Mouse (Mus musculus) midbrain, embryonic 15.5 days (tissue): ENCODE data around the gene Erg. TPM values are rescaled to one million over a fixed set of nuclear protein-coding genes. Genes with fewer than 3 reads are reported as not detected.
A peak's percentile ranks its signal among the peaks of the same experiment; 100 is the strongest.

ENCODE experiments used
- ATAC-seq: fragments of 200-750 bp; cut with Nextera tagmentation; replicated peaks from 2 replicates; pipeline ENCODE4 v1.8.0; 2017; ENCODE audit warnings: moderate TSS enrichment
- H3K27ac ChIP-seq: fragments of 300-500 bp; sonication (generic); 2 replicates; pipeline ENCODE4 v1.5.1; 2015; ENCODE audit warnings: mild to moderate bottlenecking, inconsistent platforms
- H3K27me3 ChIP-seq: fragments of 300-500 bp; sonication (generic); replicated peaks from 2 replicates; pipeline ENCODE4 v1.6.1; 2015; ENCODE audit warnings: inconsistent platforms
- H3K36me3 ChIP-seq: fragments of 300-500 bp; sonication (generic); replicated peaks from 2 replicates; pipeline ENCODE4 v1.6.1; 2015; ENCODE audit warnings: inconsistent platforms
- H3K4me1 ChIP-seq: fragments of 300-500 bp; sonication (generic); 2 replicates; pipeline ENCODE4 v1.6.1; 2015; ENCODE audit warnings: inconsistent platforms
- H3K4me2 ChIP-seq: fragments of 300-500 bp; sonication (generic); 2 replicates; pipeline ENCODE4 v1.6.1; 2015; ENCODE audit warnings: inconsistent platforms, mild to moderate bottlenecking, moderate library complexity
- H3K4me3 ChIP-seq: fragments of 300-500 bp; sonication (generic); 2 replicates; pipeline ENCODE4 v1.5.1; 2015; ENCODE audit warnings: mild to moderate bottlenecking, inconsistent platforms
- H3K9ac ChIP-seq: fragments of 300-500 bp; sonication (generic); 2 replicates; pipeline ENCODE4 v1.6.1; 2015; ENCODE audit warnings: mild to moderate bottlenecking, inconsistent platforms
- H3K9me3 ChIP-seq: fragments of 300-500 bp; sonication (generic); 2 replicates; pipeline ENCODE4 v1.6.1; 2016; ENCODE audit warnings: inconsistent platforms
- WGBS: fragments of 180-500 bp; shearing (Covaris S2); methylation state at CpG from one replicate; pipeline ENCODE4 v1.1.7; 2015; ENCODE audit warnings: mixed read lengths; 5-methylcytosine and 5-hydroxymethylcytosine counted together
- polyA plus RNA-seq: library from polyadenylated mRNA; unstranded; fragments of >200 nt; fragmentation: Nextera tagmentation; extraction: Ambion mirVana; gene quantifications from 2 replicates; pipeline ENCODE4 v1.2.1, GENCODE M21; 2015

The Erg gene
- polyA plus RNA-seq, 1 experiment from 2014 or later = 2.6 TPM

- 28% methylated on average over 5 of the region's 5 CpGs for WGBS
- Histone ChIP-seq H3K9ac (no peak overlapping the region), H3K4me1 (peaks cover 12% of the 10 kb centered on the region), H3K36me3 (no peaks in the 10 kb centered on the region), H3K27me3 (no peaks in the 10 kb centered on the region), H3K9me3 (no peaks in the 10 kb centered on the region), H3K27ac (no peak overlapping the region), H3K4me3 (no peak overlapping the region), H3K4me2 (no peak overlapping the region)
- ATAC-seq = no peak
Measured at GRCm38 (mm10) chr16:95602504-95602903, 16.1 kb upstream of the Erg start.

GRCm38 (mm10) chr16:95601807-95602206 is 15.4 kb upstream of the Erg start:
- Histone ChIP-seq H3K4me3 (no peak overlapping the region), H3K4me2 (no peak overlapping the region), H3K4me1 (peaks cover 16% of the 10 kb centered on the region), H3K9ac (no peak overlapping the region), H3K27ac (no peak overlapping the region), H3K9me3 (no peaks in the 10 kb centered on the region), H3K36me3 (no peaks in the 10 kb centered on the region), H3K27me3 (no peaks in the 10 kb centered on the region)
- WGBS = 23% methylated on average over 4 of the region's 4 CpGs
- ATAC-seq = no peak

GRCm38 (mm10) chr16:95601219-95601580 is 14.8 kb upstream of the Erg start:
- Histone ChIP-seq H3K27ac (no peak overlapping the region), H3K9ac (no peak overlapping the region), H3K27me3 (no peaks in the 10 kb centered on the region), H3K4me2 (no peak overlapping the region), H3K4me1 (peaks cover 20% of the 10 kb centered on the region), H3K4me3 (no peak overlapping the region), H3K9me3 (no peaks in the 10 kb centered on the region), H3K36me3 (no peaks in the 10 kb centered on the region)
- ATAC-seq = no peak
- 85% methylated on average over 4 of the region's 4 CpGs for WGBS

- Histone ChIP-seq H3K36me3 (no peaks in the 10 kb centered on the region), H3K27me3 (no peaks in the 10 kb centered on the region), H3K4me1 (peaks cover 20% of the 10 kb centered on the region), H3K9ac (no peak overlapping the region), H3K4me3 (no peak overlapping the region), H3K9me3 (no peaks in the 10 kb centered on the region), H3K27ac (no peak overlapping the region), H3K4me2 (peak overlapping the region; percentile 4; the same call in 1 of the 2 replicates)
- ATAC-seq = no peak
- WGBS = 54% methylated on average over 19 of the region's 19 CpGs
Measured at GRCm38 (mm10) chr16:95600572-95601218, 14.3 kb upstream of the Erg start.

GRCm38 (mm10) chr16:95598930-95599329 is 12.5 kb upstream of the Erg start:
- no peak for ATAC-seq
- 96% methylated on average over 4 of the region's 4 CpGs for WGBS

GRCm38 (mm10) chr16:95597578-95597951 is 11.2 kb upstream of the Erg start:
- Histone ChIP-seq H3K4me3 (no peak overlapping the region), H3K9ac (no peak overlapping the region), H3K27ac (0 out of 2 replicates have a peak overlapping the region, but pooled peaks have one; percentile 34), H3K36me3 (no peaks in the 10 kb centered on the region), H3K4me2 (no peak overlapping the region), H3K4me1 (peaks cover 19% of the 10 kb centered on the region), H3K9me3 (no peaks in the 10 kb centered on the region), H3K27me3 (no peaks in the 10 kb centered on the region)
- ATAC-seq = peak; percentile 83
- 42% methylated on average over 7 of the region's 7 CpGs for WGBS

More at GRCm38 (mm10) chr16:95598930-95599329, 12.5 kb upstream of the Erg start:
- Histone ChIP-seq H3K4me1 (peaks cover 20% of the 10 kb centered on the region), H3K4me3 (no peak overlapping the region), H3K9me3 (no peaks in the 10 kb centered on the region), H3K9ac (no peak overlapping the region), H3K27ac (no peak overlapping the region), H3K27me3 (no peaks in the 10 kb centered on the region), H3K36me3 (no peaks in the 10 kb centered on the region), H3K4me2 (no peak overlapping the region)

GRCm38 (mm10) chr16:95596884-95597577 is 10.6 kb upstream of the Erg start:
- Histone ChIP-seq H3K27ac (0 out of 2 replicates have a peak overlapping the region, but pooled peaks have one; percentile 34), H3K4me2 (no peak overlapping the region), H3K9ac (no peak overlapping the region), H3K4me1 (peaks cover 14% of the 10 kb centered on the region), H3K27me3 (no peaks in the 10 kb centered on the region), H3K4me3 (no peak overlapping the region), H3K9me3 (no peaks in the 10 kb centered on the region), H3K36me3 (no peaks in the 10 kb centered on the region)
- ATAC-seq = peak; percentile 66
- 62% methylated on average over 11 of the region's 11 CpGs for WGBS

GRCm38 (mm10) chr16:95588849-95589248 is 2.5 kb upstream of the Erg start:
- WGBS = 80% methylated on average over 5 of the region's 5 CpGs
- no peak overlapping the region for H3K4me3 ChIP-seq

GRCm38 (mm10) chr16:95586726-95587125 is 333 bp upstream of the Erg start:
- Histone ChIP-seq H3K27ac (no peak overlapping the region), H3K4me2 (peak overlapping the region; percentile 95; the same call in 1 of the 2 replicates), H3K27me3 (peaks cover 34% of the 10 kb centered on the region), H3K4me1 (peaks cover 18% of the 10 kb centered on the region), H3K36me3 (no peaks in the 10 kb centered on the region), H3K4me3 (no peak overlapping the region), H3K9ac (no peak overlapping the region), H3K9me3 (no peaks in the 10 kb centered on the region)
- ATAC-seq = no peak
- 45% methylated on average over 7 of the region's 7 CpGs for WGBS

More at GRCm38 (mm10) chr16:95588849-95589248, 2.5 kb upstream of the Erg start:
- Histone ChIP-seq H3K27ac (no peak overlapping the region), H3K36me3 (no peaks in the 10 kb centered on the region), H3K9ac (no peak overlapping the region), H3K27me3 (peaks cover 28% of the 10 kb centered on the region), H3K9me3 (no peaks in the 10 kb centered on the region), H3K4me1 (peaks cover 18% of the 10 kb centered on the region), H3K4me2 (no peak overlapping the region)
- no peak for ATAC-seq

- Histone ChIP-seq H3K27me3 (peaks cover 34% of the 10 kb centered on the region), H3K4me3 (peak overlapping the region; percentile 49), H3K27ac (no peak overlapping the region), H3K36me3 (no peaks in the 10 kb centered on the region), H3K9me3 (no peaks in the 10 kb centered on the region), H3K9ac (peak overlapping the region; percentile 43), H3K4me2 (peak overlapping the region; percentile 95), H3K4me1 (peaks cover 18% of the 10 kb centered on the region)
- WGBS = under 1% methylated on average over 36 of the region's 36 CpGs
- peak; percentile 82 for ATAC-seq
Measured at GRCm38 (mm10) chr16:95585541-95586310, 667 bp downstream of the Erg start.

- H3K36me3 ChIP-seq = no peaks in the 10 kb centered on the region
- WGBS = 13% methylated on average over 37 of the region's 37 CpGs
- H3K9ac ChIP-seq = peak overlapping the region; percentile 43
- peak overlapping the region; percentile 49 for H3K4me3 ChIP-seq
- peaks cover 34% of the 10 kb centered on the region for H3K27me3 ChIP-seq
- peak overlapping the region; percentile 95 for H3K4me2 ChIP-seq
- no peak overlapping the region for H3K27ac ChIP-seq
- peaks cover 18% of the 10 kb centered on the region for H3K4me1 ChIP-seq
- peak; percentile 50 for ATAC-seq
- no peaks in the 10 kb centered on the region for H3K9me3 ChIP-seq
Measured at GRCm38 (mm10) chr16:95584751-95585528, 1.5 kb downstream of the Erg start.

GRCm38 (mm10) chr16:95579289-95579688 is 7.1 kb downstream of the Erg start:
- no peak for ATAC-seq
- 94% methylated on average over 4 of the region's 4 CpGs for whole genome bisulfite sequencing

More at GRCm38 (mm10) chr16:95579289-95579688, 7.1 kb downstream of the Erg start:
- Histone ChIP-seq H3K9me3 (no peaks in the 10 kb centered on the region), H3K4me3 (no peak overlapping the region), H3K36me3 (no peaks in the 10 kb centered on the region), H3K4me1 (no peaks in the 10 kb centered on the region), H3K27me3 (peaks cover 6% of the 10 kb centered on the region; the same call in 1 of the 2 replicates), H3K4me2 (no peak overlapping the region), H3K27ac (no peak overlapping the region), H3K9ac (no peak overlapping the region)
